Mouse (Mus musculus): Measurements from ENCODE around the gene Fars2. TPM values are rescaled to one million over a fixed set of nuclear protein-coding genes. Genes with fewer than 3 reads are reported as not detected.

Fars2 gene
- polyA plus RNA-seq, 1 experiment from 2014 or later, result 31.4 TPM

- no peak for ATAC-seq
- CTCF ChIA-PET, result interaction anchor here (0.6 to 1.0 kb wide), 2 partner anchors 21 to 257 kb away, joined by 3 to 4 read pairs; no protein-coding TSS in a partner anchor
- in situ Hi-C loops (cut with MboI; ENCODE audit: low pct_unique_long_range_greater_than_20kb), result no loop called here
- no peaks in the 10 kb centered on the region for H3K27me3 ChIP-seq
- no peak for DNase-seq (ENCODE audit: low read depth, low spot score)
- POLR2A ChIA-PET, result no interaction called here
- TF ChIP-seq CTCF (IDR thresholded peaks at IDR 0.05), result no peak
Measured at GRCm38 (mm10) chr13:36562447-36563441, 445.5 kb downstream of the Fars2 start.

- POLR2A ChIA-PET, result no interaction called here
- no peaks in the 10 kb centered on the region for H3K27me3 ChIP-seq
- in situ Hi-C loops (cut with MboI; ENCODE audit: low pct_unique_long_range_greater_than_20kb), result no loop called here
- no peak for TF ChIP-seq CTCF (IDR thresholded peaks at IDR 0.05)
- no peak for ATAC-seq
- no peak for DNase-seq (ENCODE audit: low read depth, low spot score)
- CTCF ChIA-PET, result no interaction called here
Measured at GRCm38 (mm10) chr13:36564764-36565315, 447.6 kb downstream of the Fars2 start.

- in situ Hi-C loops (cut with MboI; ENCODE audit: low pct_unique_long_range_greater_than_20kb), result no loop called here
- ATAC-seq, result no peak
- ChIA-PET POLR2A (interaction anchor here (0.5 to 0.8 kb wide), 2 partner anchors 85 to 482 kb away, joined by 3 to 8 read pairs; no protein-coding TSS in a partner anchor), CTCF (no interaction called here)
- DNase-seq (ENCODE audit: low read depth, low spot score), result no peak
- no peaks in the 10 kb centered on the region for H3K27me3 ChIP-seq
- TF ChIP-seq CTCF (IDR thresholded peaks at IDR 0.05), result no peak
Measured at GRCm38 (mm10) chr13:36576781-36577180, 459.6 kb downstream of the Fars2 start.

- no peak for TF ChIP-seq CTCF (IDR thresholded peaks at IDR 0.05)
- H3K27me3 ChIP-seq, result no peaks in the 10 kb centered on the region
- CTCF ChIA-PET, result no interaction called here
- ATAC-seq, result no peak
- POLR2A ChIA-PET, result no interaction called here
- in situ Hi-C loops (cut with MboI; ENCODE audit: low pct_unique_long_range_greater_than_20kb), result no loop called here
- no peak for DNase-seq (ENCODE audit: low read depth, low spot score)
Measured at GRCm38 (mm10) chr13:36577916-36578568, 460.8 kb downstream of the Fars2 start.

GRCm38 (mm10) chr13:36578569-36579333, 461.5 kb downstream of the Fars2 start:
- no peak for TF ChIP-seq CTCF (IDR thresholded peaks at IDR 0.05)
- CTCF ChIA-PET, result no interaction called here
- ATAC-seq, result no peak
- POLR2A ChIA-PET, result no interaction called here
- no peak for DNase-seq (ENCODE audit: low read depth, low spot score)
- H3K27me3 ChIP-seq, result no peaks in the 10 kb centered on the region
- in situ Hi-C loops (cut with MboI; ENCODE audit: low pct_unique_long_range_greater_than_20kb), result no loop called here

GRCm38 (mm10) chr13:36582406-36583070, 465.3 kb downstream of the Fars2 start:
- ATAC-seq, result no peak
- in situ Hi-C loops (cut with MboI; ENCODE audit: low pct_unique_long_range_greater_than_20kb), result no loop called here
- no peak for TF ChIP-seq CTCF (IDR thresholded peaks at IDR 0.05)
- no peak for DNase-seq (ENCODE audit: low read depth, low spot score)
- ChIA-PET POLR2A (no interaction called here), CTCF (no interaction called here)
- no peaks in the 10 kb centered on the region for H3K27me3 ChIP-seq

GRCm38 (mm10) chr13:36583481-36584151, 466.4 kb downstream of the Fars2 start:
- in situ Hi-C loops (cut with MboI; ENCODE audit: low pct_unique_long_range_greater_than_20kb), result no loop called here
- no peak for TF ChIP-seq CTCF (IDR thresholded peaks at IDR 0.05)
- no peaks in the 10 kb centered on the region for H3K27me3 ChIP-seq
- POLR2A ChIA-PET, result no interaction called here
- ATAC-seq (no peak), DNase-seq (ENCODE audit: low read depth, low spot score) (no peak)
- CTCF ChIA-PET, result interaction anchor here (0.9 kb wide), 1 partner anchor 9 kb away, joined by 3 read pairs; no protein-coding TSS in a partner anchor

- H3K27me3 ChIP-seq, result no peaks in the 10 kb centered on the region
- no peak for DNase-seq (ENCODE audit: low read depth, low spot score)
- ATAC-seq, result no peak
- TF ChIP-seq CTCF (IDR thresholded peaks at IDR 0.05), result no peak
- ChIA-PET CTCF (interaction anchor here (0.9 kb wide), 1 partner anchor 9 kb away, joined by 3 read pairs; no protein-coding TSS in a partner anchor), POLR2A (no interaction called here)
- in situ Hi-C loops (cut with MboI; ENCODE audit: low pct_unique_long_range_greater_than_20kb), result no loop called here
Measured at GRCm38 (mm10) chr13:36584197-36584596, 467.0 kb downstream of the Fars2 start.

- H3K27me3 ChIP-seq, result no peaks in the 10 kb centered on the region
- in situ Hi-C loops (cut with MboI; ENCODE audit: low pct_unique_long_range_greater_than_20kb), result no loop called here
- ChIA-PET POLR2A (no interaction called here), CTCF (interaction anchor here (0.7 kb wide), 1 partner anchor 14 kb away, joined by 3 read pairs; no protein-coding TSS in a partner anchor)
- DNase-seq (ENCODE audit: low read depth, low spot score) (no peak), ATAC-seq (no peak)
- TF ChIP-seq CTCF (IDR thresholded peaks at IDR 0.05), result no peak
Measured at GRCm38 (mm10) chr13:36589092-36589491, 471.9 kb downstream of the Fars2 start.

All from Patski (cell line).